Mouse (Mus musculus) adipocyte (in vitro differentiated cells): ENCODE data around the gene Slc22a2.
"Not testable (repeated sequence)": the region's sequence is repeated elsewhere in the genome, so short reads cannot be mapped to it uniquely, and the experiment has no call there.

Source experiments
- DNase-seq: peaks from one replicate; pipeline ENCODE4 v3.0.0-alpha.2; 2016; ENCODE audit warnings: low spot score

Slc22a2 gene

DNA sequence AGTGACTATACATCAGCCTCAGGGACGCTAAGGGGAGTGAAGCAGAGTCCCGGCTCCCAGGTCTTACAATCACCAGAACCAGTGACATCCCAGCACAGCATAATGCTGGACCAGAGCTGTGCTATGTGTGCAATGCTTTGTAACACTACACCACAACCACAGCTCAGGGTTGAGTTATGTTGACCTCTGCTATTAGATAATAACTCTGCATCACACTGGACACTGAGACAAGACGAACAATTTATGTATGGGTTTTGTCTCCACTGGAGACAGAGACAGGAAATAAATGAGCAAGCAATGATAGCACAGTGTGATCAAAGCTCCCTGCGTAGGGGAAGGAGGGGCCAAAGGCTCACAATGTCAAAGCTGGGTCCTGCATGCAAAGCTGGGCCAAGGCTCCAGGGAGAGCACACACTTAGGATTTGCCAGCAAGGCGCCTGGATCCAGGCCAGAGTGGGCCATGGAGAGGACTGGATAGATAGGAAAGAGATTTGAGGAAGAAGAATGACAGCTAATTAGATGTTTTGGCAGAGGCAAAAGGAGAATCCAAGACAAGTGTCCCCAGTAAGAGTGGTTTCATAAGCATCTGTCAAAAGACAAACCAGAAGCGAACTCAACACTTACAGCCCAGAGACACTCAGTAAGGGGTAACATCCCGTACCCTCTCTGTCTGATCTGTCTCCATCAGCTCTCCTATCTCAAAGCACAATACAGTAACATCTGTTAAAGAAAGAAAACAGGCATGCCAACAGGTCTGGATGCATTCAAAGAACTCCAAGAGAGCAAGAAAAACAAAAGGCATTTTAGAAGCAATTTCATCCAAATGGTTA, 48.1 kb downstream of the Slc22a2 start:
- peak; percentile 10 for DNase-seq

DNA sequence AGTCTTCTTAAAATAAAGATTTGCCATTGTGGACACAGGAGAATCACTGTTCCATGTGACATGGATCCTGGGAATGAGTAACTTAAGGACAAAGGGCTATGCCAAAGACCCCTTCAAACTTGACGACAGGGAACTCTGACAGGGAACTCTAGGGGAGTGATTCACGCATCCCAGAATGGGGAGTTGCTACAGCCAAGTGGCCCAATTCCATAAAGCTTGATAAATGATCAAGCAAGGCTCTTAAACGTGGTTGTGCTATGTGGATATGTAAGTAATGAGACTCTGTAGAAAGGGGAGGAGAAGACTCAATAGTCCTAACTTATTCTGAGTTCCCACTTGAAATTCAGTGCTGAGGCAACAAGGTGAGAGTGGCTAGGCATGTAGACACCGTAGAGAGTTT, 50.9 kb downstream of the Slc22a2 start:
- DNase-seq = no peak

DNA sequence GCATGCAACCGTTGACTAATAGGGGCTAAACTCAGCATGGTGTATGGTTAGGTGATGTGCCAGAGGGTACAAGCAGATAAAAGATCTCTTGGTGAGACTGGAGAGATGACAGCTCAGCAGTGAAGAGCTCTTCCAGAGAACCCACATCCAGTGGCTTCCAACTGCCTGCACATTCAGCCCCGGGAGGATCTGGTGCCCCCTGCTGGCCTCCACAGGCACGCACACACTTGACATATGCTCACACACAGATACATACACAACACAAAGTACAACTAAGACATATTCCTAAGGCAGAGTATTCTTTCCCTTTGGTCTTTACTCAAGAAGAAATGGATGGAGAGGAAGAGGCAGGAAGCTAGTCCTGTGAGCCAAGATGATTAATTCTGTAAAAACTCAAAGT, 55.7 kb downstream of the Slc22a2 start:
- DNase-seq = no peak

DNA sequence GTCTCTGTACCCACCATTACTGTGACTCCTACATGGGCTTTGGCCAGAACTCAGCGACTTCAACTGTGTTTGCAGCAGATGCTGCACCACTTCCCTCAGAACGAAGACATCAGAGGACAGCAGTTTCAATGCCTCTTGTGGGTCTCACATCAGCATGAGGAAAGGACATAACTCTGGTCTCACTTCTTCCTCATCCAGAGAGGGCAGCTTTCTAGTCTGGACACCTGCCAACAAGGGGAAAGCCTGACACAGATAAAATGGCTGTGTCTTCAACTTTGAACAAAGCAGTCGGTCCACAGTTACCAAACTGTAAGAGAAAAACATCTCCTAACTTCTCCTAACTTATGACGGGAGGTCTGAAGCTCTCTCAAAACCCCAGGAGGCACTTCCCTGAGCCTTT, 57.2 kb downstream of the Slc22a2 start:
- DNase-seq = no peak

DNA sequence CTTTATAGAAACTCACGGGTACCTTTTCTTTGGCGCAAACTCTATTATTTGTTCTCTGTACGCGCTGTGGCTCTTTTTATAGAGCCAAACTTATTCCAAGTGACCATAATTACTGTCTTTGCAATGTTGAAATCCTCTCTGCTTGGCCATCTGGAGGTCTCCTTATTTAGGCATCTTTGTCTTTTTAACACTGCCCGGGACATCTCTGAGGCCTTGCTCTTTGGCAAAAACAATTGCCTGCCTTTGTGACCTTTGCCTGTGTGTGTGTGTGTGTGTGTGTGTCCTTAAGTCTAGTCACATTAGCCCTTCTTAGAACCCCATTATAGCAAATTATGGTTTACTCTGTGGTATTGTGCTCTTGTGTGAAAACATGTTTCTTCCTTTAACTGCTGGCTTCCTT, 61.5 kb downstream of the Slc22a2 start:
- no peak for DNase-seq

DNA sequence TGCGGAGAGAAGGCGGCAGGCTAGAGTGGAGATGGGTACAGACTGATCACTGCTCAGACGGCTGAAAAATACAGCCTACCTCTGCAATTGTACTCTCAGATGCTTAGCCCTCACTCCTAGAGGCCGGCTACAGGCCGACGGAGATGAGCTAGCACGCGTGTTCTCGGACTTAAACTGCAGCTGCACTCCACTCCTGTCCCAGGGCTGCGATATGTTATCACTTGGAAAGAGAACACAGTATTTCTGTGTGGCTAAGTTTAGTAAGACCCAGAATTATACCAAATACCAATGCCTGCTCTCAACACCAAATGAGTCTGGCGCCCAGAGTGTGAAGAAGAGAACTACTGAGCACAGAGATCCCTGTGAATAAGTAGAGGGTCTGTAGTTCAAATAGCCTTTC, 68.7 kb downstream of the Slc22a2 start:
- DNase-seq = no peak

DNA sequence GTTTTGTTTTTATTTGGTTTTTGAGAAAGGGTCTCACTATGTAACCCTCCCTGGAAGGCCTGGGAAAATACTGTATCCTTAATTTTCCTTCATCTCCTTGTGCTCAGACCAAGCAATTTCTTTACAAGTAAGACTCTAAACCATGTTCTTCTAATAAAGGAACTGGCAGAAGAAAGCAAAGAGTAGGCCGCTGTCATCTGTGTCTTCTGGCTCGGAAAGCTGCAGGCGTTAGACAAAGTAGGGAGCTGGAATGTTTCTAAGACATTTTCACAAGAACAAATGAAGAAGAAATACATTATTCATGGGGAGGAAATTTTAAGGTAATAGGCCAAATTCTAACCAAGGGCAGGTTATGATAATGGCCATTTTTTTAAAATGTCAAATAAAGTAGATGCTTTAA, 70.1 kb downstream of the Slc22a2 start:
- DNase-seq = no peak

DNA sequence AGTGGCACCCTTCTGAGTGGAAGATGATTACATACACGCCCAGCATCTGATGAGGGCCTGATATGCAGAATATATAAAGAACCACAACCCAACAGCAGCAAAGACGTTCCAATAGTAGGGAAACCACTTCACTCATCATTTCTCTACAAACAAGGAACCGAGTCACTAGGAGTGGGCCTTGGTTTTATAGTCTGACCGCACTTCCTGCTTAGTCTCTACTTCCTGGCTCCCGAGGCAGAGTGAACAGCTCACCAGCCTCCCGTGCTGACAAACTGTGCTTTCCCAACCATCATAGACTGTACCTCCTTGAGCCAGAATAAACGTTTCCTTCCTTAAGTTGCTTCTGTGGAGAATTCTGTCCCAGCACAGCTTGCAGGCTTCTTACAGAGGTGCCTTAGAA, 71.9 kb downstream of the Slc22a2 start:
- DNase-seq = no peak

DNA sequence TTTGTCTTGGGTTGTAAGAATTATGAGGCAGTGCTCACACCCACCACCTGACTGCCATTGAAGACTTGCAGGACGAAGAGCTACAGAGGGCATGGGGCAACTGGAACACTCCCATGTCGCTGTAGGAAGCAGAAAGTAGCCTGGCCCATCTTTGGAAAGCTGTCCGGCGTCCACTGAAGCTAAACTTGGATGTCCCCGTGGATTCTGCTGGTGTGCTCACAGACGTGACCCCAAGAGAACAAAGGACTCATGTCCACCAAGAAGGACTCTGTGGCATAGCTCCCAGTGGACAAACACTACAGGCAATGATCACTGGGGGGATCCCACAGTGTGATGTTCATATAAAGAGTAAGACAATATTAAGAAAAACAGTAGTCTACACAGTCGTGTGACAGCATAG, 74.9 kb downstream of the Slc22a2 start:
- no peak for DNase-seq

DNA sequence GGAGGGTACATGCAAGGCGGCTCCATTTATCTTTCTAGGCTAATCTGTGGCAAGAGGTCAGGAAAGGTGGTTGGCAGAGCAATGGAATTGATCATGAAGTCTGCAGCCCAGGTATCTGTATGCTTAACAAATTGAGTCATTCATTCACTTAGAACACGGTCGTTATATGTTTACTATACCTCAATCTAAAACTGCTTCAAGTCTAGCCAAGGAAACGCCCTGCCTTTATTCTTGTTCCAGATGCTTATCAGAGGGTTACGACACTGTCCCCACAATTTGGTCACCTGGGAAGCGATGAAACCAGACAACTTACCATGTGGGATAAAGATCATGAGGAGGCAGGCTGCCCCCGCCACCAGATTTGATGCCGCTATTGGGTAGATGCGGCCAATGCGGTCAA, 75.3 kb downstream of the Slc22a2 start:
- DNase-seq = no peak

DNA sequence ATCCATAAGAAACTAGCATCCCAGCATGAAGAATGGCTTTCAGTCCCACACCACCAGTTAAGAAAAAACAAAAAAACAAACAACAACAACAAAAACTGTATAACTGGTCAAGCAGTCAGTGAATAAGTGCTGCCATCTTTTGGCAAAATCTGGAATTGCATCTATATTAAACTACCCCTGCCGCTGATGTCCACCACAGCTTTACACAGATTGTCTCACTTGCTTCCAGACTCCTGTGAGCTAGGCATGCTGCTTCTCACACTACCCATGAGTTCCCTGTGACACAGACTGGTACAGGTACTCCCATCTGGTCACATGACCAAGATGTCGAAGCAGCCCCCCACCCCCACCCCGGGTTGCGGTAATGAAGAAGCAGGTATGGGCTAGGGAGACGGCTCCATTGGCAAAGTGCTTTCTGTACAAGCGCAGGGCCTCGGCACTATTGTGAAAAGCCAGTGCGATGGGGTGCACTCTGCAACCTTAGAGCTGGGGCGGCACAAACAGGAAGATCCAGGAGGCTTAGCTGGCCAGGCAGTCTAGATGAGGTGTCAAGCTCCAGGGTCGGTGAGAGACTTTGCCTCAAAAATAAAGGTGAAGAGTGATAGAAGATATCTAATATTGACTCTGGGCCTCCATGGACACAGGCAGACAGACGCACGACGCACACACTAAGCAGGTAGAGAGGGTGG, 76.8 kb downstream of the Slc22a2 start:
- DNase-seq = peak; percentile 77

DNA sequence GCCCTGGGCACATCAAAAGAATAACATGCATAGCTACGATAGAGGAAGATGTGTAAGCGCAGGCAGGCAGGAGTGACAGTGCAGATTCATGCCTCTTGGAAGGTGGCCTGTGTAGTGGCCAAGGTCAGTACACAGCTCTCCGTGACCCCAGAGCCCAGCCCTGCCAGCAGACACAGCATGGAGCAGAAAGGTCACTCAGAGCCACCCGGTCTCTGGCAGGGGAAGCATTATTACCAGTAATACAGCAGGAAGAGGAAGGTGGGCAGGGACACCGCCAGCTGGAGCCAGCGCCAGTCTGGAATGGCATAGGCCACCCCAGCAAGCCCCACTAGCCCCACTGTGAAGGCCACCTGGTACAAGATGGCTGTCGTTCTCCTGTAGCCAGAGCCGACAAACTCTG, 80.2 kb downstream of the Slc22a2 start:
- DNase-seq = no peak

DNA sequence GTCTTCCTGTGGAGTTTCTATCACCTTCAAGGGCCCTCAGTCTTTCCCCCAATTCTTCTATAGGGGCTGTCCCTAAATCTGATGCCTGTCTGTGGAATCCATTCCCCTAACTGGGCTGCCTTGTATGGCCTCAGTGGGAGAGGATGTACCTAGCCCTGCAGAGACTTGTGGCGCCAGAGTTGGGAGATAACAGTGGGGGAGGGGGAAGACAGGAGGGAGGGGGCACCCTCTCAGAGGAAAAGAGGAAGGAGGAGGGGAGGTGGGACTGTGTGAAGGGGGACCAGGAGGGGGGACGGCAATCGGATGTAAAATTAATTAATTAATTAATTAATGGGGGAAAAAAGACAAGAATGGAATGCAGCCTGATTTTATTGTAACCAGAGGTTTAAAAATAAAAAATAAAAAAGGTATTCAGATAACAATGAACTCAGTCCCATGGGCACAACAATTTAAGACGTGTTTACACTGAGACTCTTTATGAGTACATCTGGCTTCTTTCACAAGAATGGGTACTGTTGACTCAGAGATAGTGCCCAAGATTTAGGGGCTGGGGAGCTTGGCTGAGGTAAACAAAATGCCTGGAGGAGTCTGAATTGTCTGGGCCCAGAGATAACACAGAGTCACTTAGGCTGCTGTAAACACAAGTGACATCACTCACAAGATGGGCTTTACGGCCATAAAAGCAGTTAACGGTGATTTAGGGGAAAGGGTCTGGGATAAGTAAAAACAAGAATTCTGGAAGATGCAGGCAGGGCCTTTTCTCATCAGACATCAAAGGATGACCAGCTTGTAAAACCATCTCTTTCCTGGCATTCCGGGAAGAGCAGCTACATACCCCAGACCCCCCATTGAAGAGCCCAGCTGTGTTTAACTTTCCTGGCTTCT, 84.8 kb downstream of the Slc22a2 start:
- no peak for DNase-seq

DNA sequence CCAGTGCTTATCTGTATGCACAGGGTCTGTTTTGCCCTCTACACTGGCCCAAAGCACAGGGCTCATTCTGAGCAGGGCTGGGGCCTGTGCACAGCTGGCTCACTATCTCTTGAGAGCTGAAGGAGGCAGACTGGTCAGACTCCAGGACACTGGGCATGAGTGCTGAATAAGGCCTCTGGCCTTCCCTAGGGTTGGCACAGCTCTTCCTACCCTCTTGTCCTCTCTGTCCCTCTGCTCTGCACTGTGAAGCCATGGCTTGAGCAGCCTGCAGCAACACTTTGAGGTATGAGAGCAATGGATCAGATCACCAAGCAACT, 85.4 kb downstream of the Slc22a2 start:
- peak; percentile 44 for DNase-seq

DNA sequence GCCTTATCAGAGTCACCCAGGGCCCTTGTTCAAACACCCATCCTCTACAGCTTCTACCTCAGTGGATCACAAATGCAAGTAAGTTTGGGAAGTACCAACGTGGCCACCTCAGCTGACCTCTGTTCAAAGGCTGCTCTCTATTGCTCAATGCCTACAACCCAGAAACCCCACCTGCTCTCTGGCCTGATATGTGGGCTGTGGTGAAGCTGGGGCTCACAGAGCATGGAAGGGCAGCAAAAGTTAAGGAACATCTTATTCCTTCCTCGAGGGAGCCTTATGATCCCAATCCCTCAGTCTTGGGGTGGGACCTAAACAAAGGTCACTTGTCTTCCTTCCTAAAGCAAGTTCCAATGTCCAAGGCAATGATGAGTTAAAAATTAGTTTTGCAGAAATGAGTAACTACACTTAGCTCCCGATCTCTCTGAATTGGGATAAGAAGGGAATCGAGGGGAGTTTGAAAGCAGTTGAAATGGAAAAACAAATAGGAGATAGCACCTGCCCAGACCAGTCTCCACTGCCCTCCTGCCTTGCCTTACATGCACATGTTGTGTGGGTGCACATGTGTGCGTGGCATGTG, 87.2 kb downstream of the Slc22a2 start:
- DNase-seq = no peak

DNA sequence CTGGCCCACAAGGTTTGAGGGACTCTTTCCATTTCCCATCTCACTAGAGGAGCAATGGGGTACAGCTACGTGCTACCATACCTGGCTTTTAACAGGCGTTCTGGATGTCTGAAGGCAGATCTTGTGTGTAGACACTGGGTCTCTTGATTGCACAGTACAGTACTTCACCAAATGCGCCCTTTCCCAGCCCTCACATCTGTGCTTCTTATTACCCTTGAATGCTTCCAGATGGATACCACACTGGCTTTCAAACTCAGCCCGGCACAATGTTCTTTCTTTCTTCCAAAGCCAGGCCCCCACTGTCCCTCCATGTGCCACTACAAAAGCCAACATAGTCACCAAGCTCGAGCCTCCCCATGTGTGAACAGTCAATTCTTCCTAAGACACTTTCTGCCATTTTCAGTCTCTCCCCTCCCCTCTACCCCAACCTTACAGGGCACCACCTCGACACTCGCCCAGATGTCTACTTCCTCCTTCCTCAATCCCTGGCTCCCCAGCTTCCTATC, 88.4 kb downstream of the Slc22a2 start:
- no peak for DNase-seq

DNA sequence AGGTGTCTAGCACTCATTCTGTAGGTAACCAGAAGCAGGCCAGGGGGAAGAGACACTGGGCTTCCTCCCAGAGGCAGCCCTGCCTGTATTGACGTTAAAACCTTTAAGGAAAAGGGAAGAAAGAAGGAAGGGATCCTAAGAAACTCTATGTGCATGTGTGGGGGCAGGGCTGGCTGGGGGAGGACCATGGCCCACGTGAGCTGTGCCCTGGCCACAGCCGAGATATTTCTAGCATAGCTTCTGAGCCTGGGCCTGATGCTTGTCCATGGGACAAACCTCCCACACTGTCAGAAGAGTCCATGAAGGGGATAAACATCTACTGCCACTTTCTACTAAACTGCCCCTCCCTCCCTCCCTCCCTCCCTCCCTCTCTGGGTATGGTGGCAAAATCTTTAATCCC, 89.9 kb downstream of the Slc22a2 start:
- DNase-seq = no peak

DNA sequence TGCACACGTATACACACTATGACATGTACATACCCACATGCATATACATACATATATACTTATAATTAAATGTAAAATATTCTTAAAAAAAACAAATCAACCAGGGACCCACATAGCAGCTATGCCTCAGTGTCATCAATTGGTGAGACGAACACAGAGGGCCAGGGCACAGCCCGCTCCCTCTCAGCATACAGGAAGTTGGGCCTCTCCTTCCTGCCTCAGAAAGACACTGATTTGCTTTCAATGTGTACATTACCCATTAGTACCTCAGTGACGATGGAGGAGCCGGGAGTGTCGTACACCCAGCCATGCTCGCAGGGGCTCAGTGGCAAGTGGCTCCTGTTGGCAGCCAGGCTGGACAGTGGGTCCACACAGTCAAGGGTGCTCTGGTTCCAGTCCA, 91.0 kb downstream of the Slc22a2 start:
- DNase-seq = not testable (repeated sequence)

DNA sequence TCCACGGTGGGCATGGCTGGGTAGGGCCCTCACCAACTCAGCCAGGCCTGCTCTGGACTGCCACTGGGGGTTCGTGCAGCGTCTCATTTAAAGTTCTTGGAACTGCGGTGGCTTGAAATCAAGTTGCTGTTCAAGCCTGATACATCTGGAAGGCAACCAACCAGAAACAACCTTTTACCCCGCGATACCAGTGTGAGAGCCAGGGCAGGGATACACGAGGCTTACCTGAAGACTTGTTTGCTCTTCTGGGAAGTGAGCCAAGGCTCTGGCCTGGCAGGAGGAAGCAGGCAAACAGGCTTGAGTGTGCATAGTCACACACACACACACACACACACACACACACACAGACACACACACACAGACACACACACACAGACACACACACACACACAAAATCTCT, 91.7 kb downstream of the Slc22a2 start, which contains the start of gene Slc22a1:
TSS of gene Slc22a1 (minus strand) at position 184 of the 400 bp plus-strand sequence.
- DNase-seq = peak; percentile 22

DNA sequence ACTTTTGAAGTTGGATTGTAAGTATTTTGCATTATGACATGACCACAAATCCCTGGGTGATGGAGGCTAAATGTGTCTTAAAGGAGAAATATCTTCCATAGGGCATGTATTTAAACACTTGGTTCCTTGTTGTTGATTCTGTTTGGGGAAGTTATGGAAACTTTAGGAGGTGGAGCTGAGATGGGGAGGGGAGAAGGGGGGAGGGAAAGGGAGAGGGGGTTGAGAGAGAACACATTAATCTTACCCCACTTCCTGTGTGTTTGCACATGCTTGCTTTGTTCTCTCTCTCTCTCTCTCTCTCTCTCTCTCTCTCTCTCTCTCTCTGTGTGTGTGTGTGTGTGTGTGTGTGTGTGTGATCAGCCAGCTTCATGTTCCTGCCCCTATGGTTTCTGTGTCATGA, 93.2 kb downstream of the Slc22a2 start:
- no peak for DNase-seq
